Mouse (Mus musculus): ENCODE measurements around the gene Moap1. TPM values are rescaled to one million over a fixed set of nuclear protein-coding genes. Genes with fewer than 3 reads are reported as not detected.
A peak's percentile ranks its signal among the peaks of the same experiment; 100 is the strongest.

The Moap1 gene
- polyA plus RNA-seq (2017; shearing (Covaris generic)) = 1 to 10 TPM; 4.6 to 9.5 TPM

DNA sequence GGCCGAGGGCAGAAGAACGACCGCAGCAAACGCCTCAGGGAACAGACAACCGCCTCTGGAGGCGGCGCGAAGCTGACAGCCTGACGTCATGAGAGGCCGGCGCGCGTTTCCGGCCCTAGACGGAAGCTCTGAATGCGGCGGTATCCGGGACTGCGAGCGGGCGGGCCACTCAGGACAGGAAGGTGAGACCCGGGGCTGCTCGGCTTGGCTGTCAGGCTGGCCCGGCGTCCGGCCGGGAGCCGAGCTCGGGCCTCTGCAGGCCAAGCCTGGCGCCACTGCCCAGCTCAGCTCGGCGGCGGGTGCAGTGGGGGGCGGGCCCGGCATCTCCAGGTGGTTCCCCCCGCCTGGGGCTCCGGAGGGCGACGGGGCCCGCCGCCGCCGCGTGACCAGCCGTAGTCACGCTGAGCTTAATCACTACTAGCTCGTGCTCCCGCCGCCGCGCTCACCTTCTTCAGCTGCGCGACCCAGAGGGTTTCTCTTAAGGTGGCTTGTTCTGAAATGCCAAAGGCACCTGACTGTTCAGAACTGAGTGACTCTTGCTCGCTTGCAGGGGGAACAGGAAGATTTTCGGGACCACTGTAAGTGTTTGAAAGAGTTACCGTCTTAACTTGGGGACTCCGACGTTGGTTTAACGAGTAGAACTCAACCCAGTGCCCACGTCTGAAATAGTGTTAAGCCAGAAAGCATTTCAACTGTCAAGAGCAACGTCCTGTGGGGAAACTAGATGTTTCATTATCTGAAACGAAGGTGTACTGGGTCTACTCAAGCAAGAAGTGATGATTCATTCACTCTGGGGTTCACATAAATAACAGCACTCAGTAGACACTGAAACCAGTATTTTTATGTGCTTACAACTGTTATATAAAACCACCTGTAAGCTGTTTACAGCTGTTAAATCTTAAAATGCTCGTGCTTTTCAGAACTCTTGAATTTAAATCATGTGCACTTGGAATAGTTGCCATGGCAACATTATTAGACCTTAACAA is at the start of gene Moap1, which contains the start of gene Tmem251:
Moap1 (minus strand) TSS at position 73 of the 986 bp plus-strand sequence.
Tmem251 (plus strand) TSS at position 174 of the 986 bp plus-strand sequence.
- ATAC-seq = peak; percentile 89

DNA sequence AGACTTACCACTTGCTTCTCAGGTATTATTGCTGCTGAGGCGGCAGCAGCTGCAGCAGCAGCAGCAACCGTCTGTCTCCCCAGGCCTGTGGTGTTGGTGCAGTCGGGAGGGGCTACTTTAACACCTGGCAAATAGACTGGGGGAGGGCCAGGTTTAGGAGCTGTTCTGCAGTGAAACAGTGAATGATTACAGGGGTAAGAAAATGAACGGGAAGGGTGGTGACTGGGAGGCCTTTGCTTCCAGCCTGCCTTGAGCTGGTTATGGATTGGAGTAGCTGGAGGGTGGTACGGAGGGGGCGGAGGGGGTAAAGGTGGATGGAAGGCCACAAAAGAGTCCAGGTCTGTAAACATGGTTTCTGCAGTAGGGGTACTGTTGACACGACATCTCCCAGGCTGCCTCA is 44.5 kb upstream of the Moap1 start:
- ATAC-seq = no peak

DNA sequence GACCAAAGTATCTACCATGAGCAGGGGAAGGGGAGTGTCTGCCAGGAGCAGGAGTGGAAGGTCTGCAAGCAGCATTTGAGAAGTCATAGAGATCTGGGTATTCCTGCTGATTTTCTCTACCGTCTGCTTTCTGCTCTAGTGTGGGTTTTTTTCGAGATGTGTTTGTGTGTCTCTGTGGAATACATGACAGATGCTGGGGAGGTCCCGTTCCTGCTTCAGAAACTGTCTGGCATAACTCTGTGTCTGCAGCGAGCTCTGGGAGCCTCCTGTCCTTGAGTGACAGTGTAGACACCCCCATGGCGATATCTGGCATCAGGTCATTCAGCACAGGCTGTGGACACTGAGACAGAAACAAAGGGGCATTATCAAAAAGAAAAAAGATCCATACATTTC is 42.1 kb upstream of the Moap1 start:
- ATAC-seq = no peak

DNA sequence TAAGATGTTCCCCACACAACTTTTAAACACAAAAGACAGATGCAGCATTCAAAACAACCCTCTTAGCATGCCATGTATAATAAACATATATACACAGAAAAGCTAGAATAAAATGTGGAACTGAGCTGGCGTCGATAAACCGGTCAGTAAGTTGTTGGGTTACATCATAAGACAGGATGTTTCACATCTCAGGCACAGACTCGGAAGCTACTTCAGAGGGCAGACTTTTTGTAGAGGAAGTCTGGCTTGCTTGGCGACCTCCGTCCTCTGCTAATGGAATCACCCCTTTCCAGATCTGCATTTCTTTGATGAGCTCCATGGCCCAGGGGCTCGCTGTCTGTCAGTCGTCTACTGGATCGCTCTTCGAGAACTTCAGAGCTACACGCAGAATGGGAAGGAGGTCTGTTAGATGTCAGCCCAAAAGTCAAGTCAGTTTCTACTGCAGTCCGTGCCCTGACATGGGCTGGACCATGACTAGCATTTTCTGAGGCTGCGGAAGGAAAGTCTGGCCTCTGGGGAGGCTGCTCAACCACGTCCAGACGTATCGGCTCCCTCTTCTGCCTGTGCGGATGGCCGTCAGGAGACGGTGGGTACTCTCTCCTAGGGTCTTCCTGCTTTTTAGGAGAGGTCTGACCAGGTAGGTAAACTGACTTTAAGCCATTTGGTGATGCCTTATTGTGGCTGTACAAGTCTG is 41.6 kb upstream of the Moap1 start:
- ATAC-seq = no peak

DNA sequence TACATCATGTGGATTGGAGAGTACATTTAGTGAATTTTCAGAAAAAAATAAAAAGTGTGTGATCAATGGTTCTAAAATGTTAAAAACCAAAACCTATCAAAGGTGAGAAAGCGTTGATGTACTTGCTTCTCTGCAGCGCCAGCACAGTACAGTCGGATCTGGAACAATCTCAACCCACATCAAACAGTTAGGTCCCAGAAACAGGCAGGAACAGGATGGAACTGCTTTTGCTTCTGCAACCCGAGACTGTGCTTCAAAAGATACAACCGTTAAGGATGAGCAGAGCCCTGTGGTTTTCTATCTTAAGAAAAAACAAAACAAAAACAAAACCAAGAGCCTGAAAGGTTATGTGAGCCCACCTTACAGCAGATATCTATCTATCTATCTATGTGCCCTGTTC is 39.4 kb upstream of the Moap1 start:
- no peak for ATAC-seq

DNA sequence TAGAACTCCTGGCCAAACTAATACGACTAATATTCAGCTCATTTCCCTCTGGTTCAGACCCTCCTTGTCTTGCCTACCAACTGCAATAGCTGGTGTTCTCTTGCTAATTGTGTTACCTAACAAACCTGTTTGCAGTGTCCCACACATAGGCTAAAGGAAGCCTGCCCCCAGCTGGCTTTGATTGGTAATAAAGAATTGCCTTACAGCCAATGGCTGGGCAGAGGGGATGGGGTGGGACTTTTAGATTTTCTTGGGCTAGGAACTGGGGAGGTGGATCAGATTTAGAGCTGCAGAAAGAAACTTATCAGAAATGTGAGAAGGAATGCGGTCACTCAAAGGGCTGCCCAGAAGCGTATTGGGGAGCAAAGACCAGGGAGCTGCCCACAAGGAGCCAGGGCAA is 36.0 kb upstream of the Moap1 start:
- no peak for ATAC-seq

DNA sequence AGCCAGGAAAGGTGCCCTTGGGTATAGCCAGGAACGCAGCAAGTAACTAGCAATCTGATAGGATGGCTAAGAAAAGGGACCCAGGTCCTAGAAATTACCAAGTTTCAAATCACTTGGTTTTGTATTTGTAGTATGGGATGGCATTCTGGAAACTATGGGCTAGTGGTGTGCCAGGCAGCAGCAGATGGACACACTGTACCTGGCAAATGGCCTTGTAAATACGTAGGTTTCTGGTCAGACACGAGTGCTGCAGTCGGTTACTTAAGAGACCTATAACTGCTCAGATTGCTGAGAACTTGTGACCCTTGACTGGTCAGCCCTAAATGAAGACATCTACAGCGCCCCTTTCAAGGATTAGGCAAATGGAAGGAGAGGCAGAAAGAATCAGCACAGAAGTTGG is 34.7 kb upstream of the Moap1 start:
- ATAC-seq = no peak

DNA sequence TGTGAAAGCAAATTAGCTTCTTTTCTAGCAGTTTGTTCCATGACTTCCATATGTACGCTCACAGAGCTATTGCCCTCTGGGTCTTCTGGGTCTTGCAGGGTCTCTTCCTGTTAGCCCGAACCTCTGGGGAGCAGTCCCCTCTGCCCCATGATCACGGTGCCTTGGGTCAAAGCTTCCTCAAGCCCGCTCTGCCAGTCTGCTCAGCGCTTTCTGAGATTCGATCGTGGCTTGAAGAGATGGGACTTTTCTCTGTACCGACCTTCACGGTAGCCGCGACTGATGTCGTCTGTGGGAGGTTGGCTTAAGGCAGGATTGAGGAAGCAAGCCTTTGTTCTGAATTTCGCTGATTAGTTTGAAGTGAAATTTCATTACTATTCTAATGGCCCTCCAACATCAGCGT is 32.6 kb upstream of the Moap1 start:
- ATAC-seq = no peak

DNA sequence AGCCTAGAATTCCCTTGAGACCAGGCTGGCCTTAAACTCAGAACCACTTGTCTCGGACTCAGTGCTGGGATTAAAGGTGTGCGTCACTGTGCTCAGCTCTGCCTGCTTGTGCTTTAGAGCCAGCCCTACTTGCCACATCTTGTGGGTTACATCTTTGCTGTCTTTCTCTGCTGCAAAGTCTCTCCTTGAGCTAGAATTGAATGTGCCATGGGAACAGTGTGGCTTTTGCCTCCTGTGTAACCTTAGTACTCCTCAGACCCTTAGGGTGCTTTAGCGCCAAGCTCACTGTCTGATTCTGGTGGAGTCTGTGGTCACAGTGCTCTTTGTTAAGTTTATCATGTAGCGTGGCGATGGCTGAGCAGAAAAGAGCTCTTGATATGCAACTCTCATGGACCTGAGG is 29.2 kb upstream of the Moap1 start:
- no peak for ATAC-seq

DNA sequence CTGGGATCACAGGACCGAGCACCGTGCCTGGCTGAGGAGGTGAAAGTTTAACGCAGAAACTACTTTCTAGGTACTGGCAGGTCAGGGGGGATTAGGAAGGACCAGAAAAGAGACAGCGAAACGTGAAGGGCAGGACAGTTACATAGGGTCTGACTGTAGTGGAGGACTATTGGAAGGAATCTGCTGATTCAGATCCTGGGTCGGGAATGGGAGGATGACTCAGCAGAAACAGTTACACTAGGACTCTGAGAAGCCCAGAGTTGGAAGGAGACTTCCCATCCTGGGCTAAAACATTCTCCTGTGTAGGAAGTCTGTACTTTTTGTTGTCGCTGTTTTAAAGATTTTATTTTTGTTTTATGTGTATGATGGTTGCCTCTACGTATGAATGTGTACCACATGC is 28.1 kb upstream of the Moap1 start:
- no peak for ATAC-seq

DNA sequence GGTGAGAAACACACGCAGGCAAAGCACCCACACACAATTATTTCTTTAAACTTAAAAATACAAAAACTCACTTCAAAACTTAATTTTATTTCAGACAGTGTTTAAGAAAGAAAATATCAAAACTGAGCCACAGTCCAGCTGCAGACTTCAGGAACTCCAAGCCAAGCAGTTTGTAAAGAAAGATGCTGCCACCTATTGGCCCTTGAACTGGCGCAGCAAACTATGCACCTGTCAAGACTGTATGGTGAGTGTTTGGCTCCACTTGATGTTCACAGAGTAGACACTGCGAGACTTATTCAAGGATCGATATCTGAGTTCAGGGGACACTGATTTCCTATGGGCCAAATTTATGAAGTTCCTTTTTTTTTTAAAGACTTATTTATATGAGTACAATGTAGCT is 25.5 kb upstream of the Moap1 start:
- ATAC-seq = no peak

DNA sequence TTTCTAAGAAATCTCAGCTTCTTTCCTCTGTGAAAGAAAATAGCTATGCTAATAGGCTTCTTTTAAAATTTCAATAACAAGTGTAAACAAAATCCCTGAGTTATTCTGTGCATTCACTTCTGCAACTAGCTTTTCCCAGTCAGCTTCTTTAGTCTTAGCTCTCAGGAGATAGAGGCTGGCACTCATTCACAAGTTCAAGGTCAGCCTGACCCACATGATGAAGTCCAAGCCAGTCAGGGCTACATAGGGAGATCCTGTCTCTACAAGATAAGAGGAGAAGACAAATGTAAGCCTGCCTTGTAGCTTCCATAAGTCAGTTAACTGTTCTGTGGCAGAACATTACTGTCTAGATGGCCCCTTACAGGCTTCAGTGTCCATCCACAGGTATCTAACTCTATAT is 20.2 kb upstream of the Moap1 start:
- no peak for ATAC-seq

DNA sequence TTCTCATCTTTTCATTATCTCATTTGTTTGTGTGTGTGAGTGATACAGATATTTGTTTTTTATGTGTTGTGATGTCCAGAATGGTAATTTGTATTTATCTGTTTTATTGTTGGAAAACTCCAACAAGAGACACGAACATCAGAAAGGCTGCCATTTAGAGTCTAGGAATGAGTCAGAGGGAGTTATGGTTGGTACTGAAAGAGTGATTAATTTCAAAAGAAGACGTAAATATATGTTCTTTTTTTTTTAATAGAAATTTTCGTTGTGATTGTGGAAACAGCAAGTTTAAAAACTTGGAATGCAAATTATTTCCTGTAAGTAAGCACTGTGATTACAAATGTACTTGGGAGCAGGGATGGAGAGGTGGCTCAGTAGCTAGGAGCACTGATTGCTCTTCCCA is 18.2 kb upstream of the Moap1 start:
- no peak for ATAC-seq

DNA sequence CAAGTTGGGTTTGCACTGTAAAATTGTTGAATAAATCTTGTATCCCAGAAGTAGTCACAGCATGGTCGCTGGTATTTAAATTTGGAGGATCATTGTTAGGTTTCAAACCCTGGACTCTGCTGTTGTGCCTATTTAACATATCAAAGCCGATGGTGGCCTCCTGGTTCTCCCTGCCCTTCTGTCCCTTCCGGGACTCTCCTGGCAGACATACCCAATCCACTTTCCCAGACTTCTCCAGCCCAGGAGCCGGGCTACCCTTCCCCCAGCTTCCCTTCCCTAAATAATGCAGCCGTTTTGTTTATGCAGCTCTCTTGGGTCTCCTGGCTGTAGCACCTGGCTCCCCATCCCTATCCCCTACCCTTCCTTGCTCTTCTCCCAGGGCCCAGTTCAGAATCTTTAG is 15.5 kb upstream of the Moap1 start:
- no peak for ATAC-seq

DNA sequence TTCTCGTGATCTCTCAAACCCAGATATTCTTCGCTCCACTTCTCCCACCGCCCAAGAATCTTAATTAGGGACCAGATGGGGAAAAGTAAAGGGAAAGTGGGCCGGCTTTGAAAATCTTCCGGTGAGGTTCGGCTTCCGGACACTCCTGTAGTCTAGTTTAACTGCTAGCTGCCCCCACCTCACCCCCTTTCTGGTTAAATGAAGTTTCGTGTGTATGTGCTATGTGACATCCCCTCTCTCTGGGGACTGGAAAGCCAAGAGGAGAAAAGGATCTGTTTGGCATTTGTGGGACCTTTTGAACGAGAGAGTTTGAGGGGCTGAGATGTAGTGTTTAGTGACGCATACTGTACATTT is 14.9 kb upstream of the Moap1 start, which contains the start of gene Gm20604:
Gm20604 (minus strand) TSS at position 270 of the 354 bp plus-strand sequence.
- no peak for ATAC-seq

DNA sequence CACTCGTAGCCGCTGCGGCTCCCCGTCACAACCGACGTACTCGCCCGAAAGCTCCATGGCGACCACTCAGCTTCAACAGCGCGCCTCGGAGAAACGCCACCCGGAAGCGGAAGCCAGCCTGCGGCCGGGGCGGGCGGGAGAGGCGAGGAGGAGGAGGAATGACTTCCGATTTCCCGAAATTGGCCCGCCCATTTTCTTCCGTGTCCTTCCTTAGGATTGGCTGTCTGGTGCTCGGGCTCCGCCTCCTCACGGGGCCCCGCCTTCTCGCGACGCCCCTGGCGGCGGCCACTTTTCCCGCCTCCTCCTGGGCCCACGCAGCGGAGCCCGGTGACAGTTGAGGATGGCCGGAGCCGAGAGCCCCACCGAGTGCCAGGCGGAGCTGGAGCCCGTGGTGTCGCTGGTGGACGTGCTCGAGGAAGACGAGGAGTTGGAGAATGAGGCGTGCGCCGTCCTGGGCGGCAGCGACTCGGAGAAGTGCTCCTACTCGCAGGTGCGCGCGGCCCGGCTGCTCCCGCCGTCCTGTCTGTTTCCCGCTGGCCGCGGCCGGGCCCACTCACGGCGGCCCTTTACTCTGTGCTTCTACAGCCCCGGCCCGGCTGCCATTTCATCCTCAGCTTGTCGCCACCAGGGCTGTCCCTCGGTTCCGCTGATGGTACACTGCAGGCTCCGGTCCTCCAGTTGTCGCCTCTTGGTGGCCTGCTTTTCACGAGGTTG is 14.4 kb upstream of the Moap1 start, which contains the start of the genes Gm28051, Gon7 and Ubr7:
Gm28051 (minus strand) TSS at position 77 of the 714 bp plus-strand sequence.
Gon7 (minus strand) TSS at position 115 of the 714 bp plus-strand sequence.
Ubr7 (plus strand) TSS at position 279 of the 714 bp plus-strand sequence.
- ATAC-seq = peak; percentile 95

DNA sequence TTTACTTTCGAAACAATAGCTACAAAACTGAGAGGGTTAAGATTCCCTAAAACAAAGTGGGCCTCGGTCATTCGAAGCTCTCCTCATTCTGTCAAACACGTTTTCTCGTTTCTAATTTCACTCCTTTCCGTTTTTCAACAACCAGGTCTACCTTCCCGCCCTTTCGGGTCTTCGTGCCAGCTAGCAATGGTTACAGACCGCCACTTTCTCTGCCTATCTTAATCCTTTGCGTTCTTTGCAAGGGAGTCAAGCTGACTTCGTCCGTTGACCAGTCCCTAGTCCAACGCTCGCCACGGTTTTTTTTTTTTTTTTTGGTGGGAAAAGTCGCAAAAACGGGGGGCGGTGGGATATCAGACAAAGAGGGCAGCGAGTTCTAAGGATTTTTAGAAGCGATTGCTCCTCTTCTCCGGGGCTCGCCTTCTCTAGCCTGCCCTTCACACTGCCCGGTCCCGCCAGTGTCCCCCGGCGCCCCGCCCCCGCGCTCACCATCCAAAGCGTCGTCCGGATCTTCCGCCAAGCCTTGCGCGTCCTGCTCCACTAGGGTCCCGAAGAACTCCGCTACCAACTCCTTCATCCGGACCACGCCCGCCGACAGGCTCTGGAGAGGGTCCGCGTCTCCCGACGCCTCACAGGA is 13.7 kb upstream of the Moap1 start:
- no peak for ATAC-seq

DNA sequence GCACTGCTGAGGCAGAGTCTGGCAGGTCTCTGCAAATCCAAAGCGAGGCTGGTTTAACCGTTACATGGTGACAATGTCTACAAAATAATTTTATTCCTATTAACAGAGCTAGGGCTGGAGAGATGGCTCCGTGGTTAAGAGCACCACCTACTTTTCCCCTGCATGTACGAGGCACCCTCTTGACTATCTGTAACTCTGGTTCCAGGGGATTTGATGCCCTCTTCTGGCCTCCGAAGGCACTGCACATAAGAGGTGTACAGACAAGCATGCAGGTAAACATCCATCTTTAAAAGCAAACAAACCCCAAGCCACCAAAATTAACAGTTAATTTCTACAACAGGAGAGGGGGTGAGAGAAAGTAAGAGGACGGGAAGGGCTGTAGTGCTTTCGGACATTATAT is 12.8 kb upstream of the Moap1 start:
- ATAC-seq = no peak

DNA sequence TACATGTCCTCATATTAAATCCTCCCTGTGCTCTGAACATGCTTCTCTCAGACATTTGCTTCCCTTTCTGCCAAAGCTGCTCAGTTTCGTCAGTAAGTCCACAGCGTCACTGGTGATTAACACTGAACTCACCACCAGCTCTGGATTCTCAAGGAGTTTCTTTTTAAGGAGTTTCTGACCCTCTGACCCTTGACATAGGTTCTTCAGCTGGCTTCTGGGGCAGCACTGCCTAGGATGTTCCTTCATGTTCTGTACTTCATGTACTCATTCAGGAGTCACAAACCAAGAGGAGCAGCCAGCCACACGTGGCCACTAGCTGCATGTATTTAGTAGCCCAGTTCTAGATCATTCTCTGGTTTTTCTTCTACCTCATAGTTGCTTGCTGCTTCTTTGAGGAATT is 4.8 kb upstream of the Moap1 start:
- ATAC-seq = no peak

DNA sequence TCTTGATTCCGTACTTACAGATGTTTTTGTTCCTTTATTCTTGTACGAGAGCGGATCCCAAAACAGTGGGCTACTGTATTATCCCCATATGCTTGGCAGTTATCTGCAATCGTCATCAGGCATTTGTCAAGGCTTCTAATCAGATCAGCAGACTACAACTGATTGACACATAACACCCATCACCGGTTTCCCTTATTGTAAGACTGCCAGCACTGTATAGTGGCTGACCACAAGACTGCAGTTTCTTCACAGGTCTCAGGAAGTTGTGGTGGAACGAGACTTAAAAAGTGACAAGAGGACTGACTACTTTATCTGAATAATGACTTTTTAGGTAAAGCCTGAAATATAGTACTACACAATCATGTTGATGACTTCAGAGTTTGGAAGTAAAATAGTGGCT is 1.4 kb upstream of the Moap1 start:
- ATAC-seq = peak; percentile 77

DNA sequence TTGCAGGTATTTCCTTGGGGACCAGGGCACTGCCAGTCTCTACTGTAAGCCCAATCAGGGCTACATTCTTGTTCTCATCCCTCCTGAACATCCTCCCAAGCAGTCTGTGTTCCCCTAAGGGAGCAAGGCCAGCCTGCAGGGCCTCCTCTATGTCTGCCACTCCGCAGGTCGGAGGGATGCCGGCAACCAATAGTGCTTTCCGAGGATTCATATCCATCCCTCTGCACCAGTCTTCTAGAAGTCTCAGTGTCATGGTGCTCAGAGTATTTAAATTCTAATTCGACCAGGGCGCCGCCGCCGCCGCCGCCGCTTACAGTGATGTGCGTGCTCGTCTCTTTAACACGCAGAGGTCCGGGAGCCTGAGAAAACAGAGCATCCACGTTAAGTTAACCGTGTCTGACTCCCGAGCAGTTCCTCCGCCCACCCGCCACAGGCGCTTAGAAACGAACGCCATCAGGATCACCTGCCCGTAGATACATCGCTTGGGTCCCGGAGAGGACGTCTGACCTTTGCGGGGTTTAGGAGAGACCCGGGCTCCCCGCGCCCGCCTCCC is 349 bp downstream of the Moap1 start:
- peak; percentile 31 for ATAC-seq

DNA sequence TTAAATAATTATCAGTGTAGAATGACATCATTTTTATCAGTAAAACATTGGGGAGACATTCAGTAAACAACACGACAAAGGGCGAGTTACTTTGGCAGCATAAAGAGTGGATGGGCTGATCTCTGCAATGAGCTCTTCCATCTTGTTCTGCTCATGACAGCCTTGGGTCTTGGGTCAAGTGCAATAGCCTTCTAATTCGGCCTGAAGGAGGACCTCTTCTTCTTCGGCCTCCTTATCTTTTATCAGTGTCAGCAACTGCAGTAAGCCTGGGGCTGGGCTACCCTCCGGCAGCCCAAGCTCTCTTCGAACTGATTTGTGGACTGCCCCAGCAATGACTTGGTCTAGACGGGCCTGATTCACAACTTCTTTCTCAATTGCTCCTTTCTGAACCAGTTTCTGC is 1.4 kb downstream of the Moap1 start:
- no peak for ATAC-seq
